Mouse (Mus musculus): ENCODE measurements around the gene B3gnt2.

DNA sequence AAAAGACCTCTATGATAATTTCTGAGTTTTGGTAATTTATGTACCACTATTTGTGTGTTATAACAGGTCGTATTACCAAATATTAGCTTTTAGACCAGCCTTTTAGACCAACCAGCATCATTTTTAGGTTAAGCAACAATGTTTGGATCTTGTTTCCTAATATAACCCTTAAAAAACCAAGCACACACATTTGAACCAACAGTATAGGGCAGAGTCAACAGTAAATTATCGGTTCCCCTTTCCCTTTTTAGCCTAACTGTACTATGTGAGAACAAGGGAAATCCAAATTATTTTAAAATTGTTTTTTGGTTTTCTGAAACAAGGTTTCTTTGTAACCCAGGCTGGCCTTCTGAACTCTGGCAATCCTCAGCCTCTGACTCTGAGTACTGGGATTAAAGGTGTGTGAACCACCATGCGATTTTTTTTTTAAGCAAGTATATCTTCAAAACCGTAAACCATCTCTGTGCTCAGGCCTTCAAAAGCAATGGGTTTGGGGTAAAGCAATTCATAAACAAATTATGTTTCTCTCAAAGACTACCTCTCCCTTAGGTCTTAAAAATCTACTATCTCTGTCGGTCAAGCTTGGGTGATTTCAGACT lies 3.6 kb downstream of the B3gnt2 start:
- TF ChIP-seq POLR2A (IDR thresholded peaks at IDR 0.05; ENCODE audit: control insufficient read depth, extremely low read depth, insufficient read depth, low read length, poor library complexity) = no peak
- no peak for TF ChIP-seq CTCF (IDR thresholded peaks at IDR 0.05; ENCODE audit: borderline replicate concordance, control insufficient read depth, extremely low read depth, insufficient read depth, low read length, poor library complexity)

Data from thymus, adult 2 months (tissue).